Mouse (Mus musculus) spleen, adult 12 weeks (tissue): ENCODE results near the gene Prelid1.

Experiments
- DNase-seq: peaks from one replicate; pipeline ENCODE4 v3.0.0; 2022; ENCODE audit warnings: low spot score

Gene Prelid1

GRCm38 (mm10) chr13:55319931-55320533, at the start of gene Prelid1:
Prelid1 (plus strand) TSS chr13:55320500.
- no peak for DNase-seq

- DNase-seq, result no peak
Observed at GRCm38 (mm10) chr13:55277203-55277602, 43.1 kb upstream of the Prelid1 start.

- no peak for DNase-seq
Observed at GRCm38 (mm10) chr13:55277646-55278045, 42.7 kb upstream of the Prelid1 start.

- no peak for DNase-seq
Observed at GRCm38 (mm10) chr13:55288854-55289253, 31.4 kb upstream of the Prelid1 start.

- DNase-seq, result no peak
Observed at GRCm38 (mm10) chr13:55296760-55297159, 23.5 kb upstream of the Prelid1 start.

GRCm38 (mm10) chr13:55300913-55301312, 19.4 kb upstream of the Prelid1 start:
- DNase-seq, result no peak

GRCm38 (mm10) chr13:55312028-55312630, 8.2 kb upstream of the Prelid1 start:
- no peak for DNase-seq

- DNase-seq, result no peak
Observed at GRCm38 (mm10) chr13:55313051-55313450, 7.2 kb upstream of the Prelid1 start.

- DNase-seq, result no peak
Observed at GRCm38 (mm10) chr13:55314891-55315412, 5.3 kb upstream of the Prelid1 start.

DNA sequence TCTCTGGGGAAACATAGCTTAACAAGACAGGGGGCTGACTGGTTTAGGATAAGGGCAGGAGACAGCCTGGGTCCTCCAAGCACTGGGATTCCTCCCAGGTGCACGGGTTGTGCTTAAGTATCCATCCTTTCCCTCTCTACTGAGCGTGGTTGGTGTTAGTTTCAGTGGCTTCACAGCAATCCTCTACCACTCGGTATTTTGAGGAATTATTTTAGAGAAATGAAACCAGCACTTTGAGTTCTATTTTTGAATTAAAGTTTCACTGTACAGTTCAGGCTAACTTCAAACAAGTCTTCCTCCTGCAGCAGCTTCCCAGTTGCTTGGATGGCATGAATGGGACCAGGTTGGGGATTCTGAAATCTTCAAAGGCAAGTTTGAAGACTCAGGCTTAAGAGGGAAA, 1.9 kb upstream of the Prelid1 start:
- DNase-seq, result no peak

DNA sequence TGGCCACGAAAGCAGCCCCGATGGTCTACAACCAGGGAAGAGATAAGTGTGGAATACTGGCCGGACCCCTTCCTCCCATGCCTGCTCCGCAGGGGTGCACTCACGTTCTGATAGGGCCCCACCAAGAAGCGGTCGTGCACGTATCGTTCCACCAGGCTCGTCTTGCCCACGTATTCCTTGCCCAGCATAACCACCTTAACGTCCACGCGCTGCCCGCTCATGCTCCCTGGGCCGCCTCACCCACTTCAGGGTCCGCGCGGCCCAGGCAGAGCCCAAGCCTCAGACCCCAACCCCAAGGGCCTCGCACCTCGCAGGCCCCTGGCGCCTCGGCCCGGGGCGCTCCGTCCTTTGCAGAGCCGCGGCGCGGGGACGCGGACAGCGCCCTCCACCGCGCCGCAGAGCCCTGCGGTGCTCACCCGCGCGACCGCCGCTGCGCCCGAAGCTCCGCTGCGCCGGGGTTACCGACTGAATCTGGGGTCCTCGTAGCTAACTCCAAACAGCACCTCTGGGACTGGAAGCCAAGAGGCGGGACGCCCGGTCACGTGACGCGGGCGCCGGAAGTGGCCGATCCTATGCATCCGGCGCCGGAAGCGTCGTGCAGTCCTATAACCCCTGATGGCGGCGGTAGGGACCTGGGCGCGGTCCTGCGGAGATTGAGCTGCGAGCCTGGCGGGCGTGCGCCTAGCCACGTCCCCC, 1.3 kb downstream of the Prelid1 start, which contains the start of gene Rab24:
Gene Rab24 (minus strand): TSS at position 513 of the 696 bp plus-strand sequence.
- peak; percentile 81 for DNase-seq

- peak; percentile 16 for DNase-seq
Observed at GRCm38 (mm10) chr13:55322130-55322825, 2.0 kb downstream of the Prelid1 start.

DNA sequence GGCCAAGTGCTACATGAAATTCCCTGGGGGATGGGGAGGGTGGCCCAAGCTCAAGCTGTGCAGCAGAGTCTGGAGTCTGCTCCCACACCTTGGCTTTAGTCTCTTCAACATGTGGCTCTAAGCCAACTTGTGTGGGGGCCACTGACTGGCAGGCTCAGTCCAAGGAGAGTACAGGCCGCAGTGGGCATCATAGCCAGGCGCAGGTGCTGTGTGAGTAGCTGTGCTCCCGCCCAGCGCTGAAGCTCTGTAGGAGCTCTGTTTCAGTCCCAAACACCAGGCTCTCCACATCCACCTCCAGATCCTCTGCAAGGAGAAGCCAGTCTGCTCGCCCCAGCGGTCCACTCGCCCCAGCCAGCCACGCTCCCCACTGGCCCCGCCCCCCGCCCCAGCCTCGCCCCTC, 5.3 kb downstream of the Prelid1 start:
- no peak for DNase-seq

GRCm38 (mm10) chr13:55327169-55327568, 6.9 kb downstream of the Prelid1 start:
- DNase-seq, result no peak

DNA sequence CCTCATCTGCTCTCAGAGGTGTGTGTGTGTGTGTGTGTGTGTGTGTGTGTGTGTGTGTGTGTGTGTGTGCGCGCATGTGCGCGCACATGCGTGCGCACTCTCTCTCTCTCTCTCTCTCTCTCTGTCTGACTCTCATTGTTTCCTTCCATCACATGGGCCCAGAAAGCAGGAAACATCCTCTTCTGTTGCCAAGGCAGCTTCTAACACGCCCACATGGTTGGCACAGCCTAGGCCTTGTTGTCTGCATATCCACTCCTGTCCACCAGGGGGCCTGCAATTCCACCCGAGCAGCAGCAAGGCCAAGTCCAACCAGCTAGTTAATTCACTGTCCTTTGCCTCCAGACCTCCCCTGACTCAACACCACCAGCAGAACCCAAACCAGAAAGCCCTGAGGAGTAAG, 7.3 kb downstream of the Prelid1 start:
- DNase-seq, result peak; percentile 83

DNA sequence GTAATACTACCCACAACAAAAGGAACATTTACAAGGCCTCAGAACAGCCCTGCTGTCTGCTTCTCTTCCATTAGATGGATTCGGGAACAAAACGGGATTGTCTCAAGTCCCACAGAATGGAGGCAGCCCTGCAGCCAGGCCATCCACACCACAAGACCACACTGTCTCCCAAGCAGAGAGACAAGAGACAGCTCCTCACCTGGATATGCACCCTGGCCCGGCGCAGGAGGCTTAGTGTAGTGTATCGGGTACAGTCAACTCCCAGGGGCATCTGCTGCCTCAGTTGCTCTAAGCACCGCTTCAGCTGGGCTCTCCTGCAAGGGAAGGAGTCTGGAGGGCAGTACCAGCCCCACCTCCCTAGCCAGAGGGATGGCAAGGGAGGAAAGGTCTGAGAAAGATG, 7.9 kb downstream of the Prelid1 start:
- DNase-seq, result no peak

GRCm38 (mm10) chr13:55328641-55329040, 8.3 kb downstream of the Prelid1 start:
- no peak for DNase-seq

DNA sequence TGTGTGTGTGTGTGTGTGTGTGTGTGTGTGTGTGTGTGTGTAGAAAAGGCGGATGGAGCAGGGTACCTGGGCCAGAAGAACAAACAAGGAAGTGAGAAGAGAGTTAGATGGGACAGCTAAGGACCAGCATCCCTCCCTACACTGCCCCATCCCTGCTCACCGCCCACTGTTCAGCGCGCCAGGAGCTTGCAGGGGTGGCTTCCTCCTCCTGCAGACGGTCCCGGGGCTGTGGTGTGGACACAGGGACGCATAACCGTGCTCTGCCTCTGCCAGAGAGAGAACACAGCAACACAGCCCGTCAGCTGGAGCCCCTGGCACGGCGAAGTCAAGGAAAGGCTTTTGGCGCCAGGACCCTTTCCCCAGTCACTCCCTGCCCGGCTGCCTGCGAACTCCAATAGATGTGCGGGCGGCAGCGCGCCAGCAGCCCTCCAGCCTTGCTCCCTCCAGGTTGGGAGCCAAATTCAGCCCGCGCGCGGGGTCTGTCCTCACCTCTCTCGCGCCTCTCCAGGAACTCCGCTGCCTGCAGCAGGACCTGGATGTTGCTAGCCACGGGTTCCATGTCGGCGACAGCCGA, 8.9 kb downstream of the Prelid1 start:
- DNase-seq, result peak; percentile 57

GRCm38 (mm10) chr13:55329683-55330566, 9.6 kb downstream of the Prelid1 start, which contains the start of gene Mxd3:
Mxd3 (minus strand) TSS chr13:55329823.
- peak; percentile 91 for DNase-seq

DNA sequence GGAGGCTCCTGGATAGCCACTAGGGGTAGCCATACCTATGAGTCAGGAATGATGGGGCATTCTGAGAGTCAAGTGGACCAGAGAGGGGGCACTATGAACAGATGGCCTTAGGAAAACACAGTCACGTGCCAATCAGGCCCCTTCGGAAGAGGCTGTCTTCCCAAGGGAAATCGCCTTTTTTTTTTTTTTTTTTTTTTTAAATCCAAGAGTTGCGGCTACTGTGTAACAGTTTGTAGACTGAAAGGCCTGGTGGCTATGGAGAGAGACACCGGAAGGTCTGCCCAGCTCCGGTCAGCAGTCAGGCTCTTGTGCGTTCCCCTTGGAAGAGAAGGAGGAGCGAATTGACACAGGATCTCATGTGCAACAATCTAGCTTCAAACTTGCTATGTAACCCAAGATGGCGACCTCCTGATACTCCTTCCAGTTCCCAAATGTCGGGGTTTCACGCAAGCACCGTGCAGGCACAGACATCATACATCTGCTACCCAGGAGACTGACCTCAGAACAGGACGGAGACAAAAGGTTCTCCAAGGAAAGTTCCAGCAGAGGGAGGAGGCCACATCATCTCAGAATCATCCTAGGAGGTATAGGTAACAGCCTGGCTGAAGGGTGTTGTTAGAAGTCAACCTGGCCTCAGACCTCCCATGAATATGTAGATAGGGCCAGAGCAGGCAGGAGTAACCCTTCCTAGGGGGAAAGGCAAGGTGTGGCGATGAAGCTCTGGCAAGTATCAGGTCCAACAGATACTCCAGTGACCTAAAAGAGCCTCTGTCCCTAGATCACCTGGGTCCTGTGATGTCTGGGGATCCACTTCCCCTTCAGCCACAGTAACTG, 10.5 kb downstream of the Prelid1 start:
- no peak for DNase-seq
